Mouse (Mus musculus) forebrain, postnatal 0 days (tissue): ENCODE measurements at regions not wholly inside any gene's neighbourhood (a gene's known extent, or its start where the extent isn't known, plus 50 kb on each side); places are given as distances from the start of the nearest gene placed in this dataset.
A peak's percentile ranks its signal among the peaks of the same experiment; 100 is the strongest.

Source experiments
- ATAC-seq: fragments of 200-750 bp; cut with Nextera tagmentation; 2 replicates; pipeline ENCODE4 v1.8.0; 2017; ENCODE audit warnings: mild to moderate bottlenecking, moderate library complexity
- DNase-seq: peaks from one replicate; pipeline ENCODE4 v3.0.0-alpha.2; 2015
- H3K27ac ChIP-seq: fragments of 300-500 bp; sonication (generic); 2 replicates; pipeline ENCODE4 v1.5.1; 2014; ENCODE audit warnings: low read depth, mild to moderate bottlenecking, antibody characterized with exemption, low read length, moderate library complexity, mixed read lengths
- H3K27me3 ChIP-seq: fragments of 300-500 bp; sonication (generic); 2 replicates; pipeline ENCODE4 v1.6.1; 2014; ENCODE audit warnings: mild to moderate bottlenecking, low read length, mixed read lengths; ENCODE audit not compliant: insufficient read depth
- H3K36me3 ChIP-seq: fragments of 300-500 bp; sonication (generic); 2 replicates; pipeline ENCODE4 v1.6.1; 2014; ENCODE audit warnings: mild to moderate bottlenecking, moderate library complexity; ENCODE audit not compliant: insufficient read depth
- H3K4me1 ChIP-seq: fragments of 300-500 bp; sonication (generic); 2 replicates; pipeline ENCODE4 v1.6.1; 2014; ENCODE audit warnings: antibody characterized with exemption; ENCODE audit not compliant: insufficient read depth
- H3K4me2 ChIP-seq: fragments of 300-500 bp; sonication (generic); 2 replicates; pipeline ENCODE4 v1.6.1; 2014; ENCODE audit warnings: low read depth, mild to moderate bottlenecking, moderate library complexity
- H3K4me3 ChIP-seq: fragments of 300-500 bp; sonication (generic); 2 replicates; pipeline ENCODE4 v1.5.1; 2014; ENCODE audit warnings: low read depth, low read length, mixed read lengths
- H3K9ac ChIP-seq: fragments of 300-500 bp; sonication (generic); 2 replicates; pipeline ENCODE4 v1.6.1; 2014; ENCODE audit warnings: mild to moderate bottlenecking
- H3K9me3 ChIP-seq: fragments of 300-500 bp; sonication (generic); 2 replicates; pipeline ENCODE4 v1.6.1; 2016; ENCODE audit warnings: low read length
- CTCF ChIP-seq: sonication (generic); IDR thresholded peaks from 2 replicates; pipeline ENCODE4 v1.5.1; 2016; ENCODE audit warnings: antibody characterized with exemption, control low read depth, low read depth
- WGBS: fragments of 180-500 bp; shearing (Covaris S2); extraction: QIAGEN DNeasy Blood & Tissue Kit; methylation state at CpG from one replicate; pipeline ENCODE4 v1.1.7; 2014; 5-methylcytosine and 5-hydroxymethylcytosine counted together

GRCm38 (mm10) chr9:116340952-116341351 lies 165.8 kb upstream of the Tgfbr2 start:
- Histone ChIP-seq H3K27ac (no peak overlapping the region), H3K4me3 (no peak overlapping the region), H3K27me3 (no peaks in the 10 kb centered on the region), H3K9ac (no peak overlapping the region), H3K4me1 (no peaks in the 10 kb centered on the region), H3K4me2 (no peak overlapping the region), H3K36me3 (no peaks in the 10 kb centered on the region), H3K9me3 (no peaks in the 10 kb centered on the region)
- peak; percentile 51 for TF ChIP-seq CTCF
- no peak for ATAC-seq
- DNase-seq = no peak

- Histone ChIP-seq H3K9ac (no peak overlapping the region), H3K4me1 (no peaks in the 10 kb centered on the region), H3K27me3 (no peaks in the 10 kb centered on the region), H3K4me2 (no peak overlapping the region), H3K4me3 (no peak overlapping the region), H3K9me3 (no peaks in the 10 kb centered on the region), H3K36me3 (no peaks in the 10 kb centered on the region), H3K27ac (no peak overlapping the region)
- 93% methylated on average over 5 of the region's 5 CpGs for WGBS
- no peak for TF ChIP-seq CTCF
- ATAC-seq (no peak), DNase-seq (no peak)
These were observed 163.6 kb upstream of the Tgfbr2 start for GRCm38 (mm10) chr9:116338729-116339100.

- Histone ChIP-seq H3K36me3 (no peaks in the 10 kb centered on the region), H3K9ac (no peak overlapping the region), H3K4me2 (no peak overlapping the region), H3K4me1 (no peaks in the 10 kb centered on the region), H3K4me3 (no peak overlapping the region), H3K27me3 (no peaks in the 10 kb centered on the region), H3K27ac (no peak overlapping the region), H3K9me3 (no peaks in the 10 kb centered on the region)
- DNase-seq (no peak), ATAC-seq (no peak)
- WGBS = 89% methylated on average over 5 of the region's 5 CpGs
- TF ChIP-seq CTCF = no peak
These were observed 163.1 kb upstream of the Tgfbr2 start for GRCm38 (mm10) chr9:116338093-116338728.

GRCm38 (mm10) chr9:116337446-116338010 lies 162.4 kb upstream of the Tgfbr2 start:
- no peak overlapping the region for H3K27ac ChIP-seq
- no peaks in the 10 kb centered on the region for H3K4me1 ChIP-seq
- H3K4me2 ChIP-seq = no peak overlapping the region
- no peaks in the 10 kb centered on the region for H3K27me3 ChIP-seq
- no peak overlapping the region for H3K9ac ChIP-seq
- no peak for ATAC-seq
- no peaks in the 10 kb centered on the region for H3K9me3 ChIP-seq
- no peak for TF ChIP-seq CTCF
- H3K4me3 ChIP-seq = no peak overlapping the region
- no peak for DNase-seq
- no peaks in the 10 kb centered on the region for H3K36me3 ChIP-seq
- 90% methylated on average over 8 of the region's 8 CpGs for WGBS

- Histone ChIP-seq H3K9me3 (no peaks in the 10 kb centered on the region), H3K9ac (no peak overlapping the region), H3K36me3 (no peaks in the 10 kb centered on the region), H3K4me1 (no peaks in the 10 kb centered on the region), H3K27ac (no peak overlapping the region), H3K27me3 (no peaks in the 10 kb centered on the region), H3K4me3 (no peak overlapping the region), H3K4me2 (no peak overlapping the region)
- TF ChIP-seq CTCF = no peak
- ATAC-seq = peak; percentile 55
- DNase-seq = no peak
- 68% methylated on average over 11 of the region's 11 CpGs for WGBS
These were observed 160.7 kb upstream of the Tgfbr2 start for GRCm38 (mm10) chr9:116335561-116336478.

- no peak for DNase-seq
- Histone ChIP-seq H3K9ac (no peak overlapping the region), H3K27me3 (no peaks in the 10 kb centered on the region), H3K4me2 (no peak overlapping the region), H3K9me3 (no peaks in the 10 kb centered on the region), H3K27ac (no peak overlapping the region), H3K4me3 (no peak overlapping the region), H3K4me1 (no peaks in the 10 kb centered on the region), H3K36me3 (no peaks in the 10 kb centered on the region)
- ATAC-seq = no peak
- 75% methylated on average over 6 of the region's 6 CpGs for WGBS
- no peak for TF ChIP-seq CTCF
These were observed 158.8 kb upstream of the Tgfbr2 start for GRCm38 (mm10) chr9:116333956-116334463.
